Mouse (Mus musculus): ENCODE measurements around the gene E030018B13Rik. TPM values are rescaled to one million over a fixed set of nuclear protein-coding genes. Genes with fewer than 3 reads are reported as not detected.

Gene E030018B13Rik
- polyA plus RNA-seq (2012) = not detected in 2 replicates

DNA sequence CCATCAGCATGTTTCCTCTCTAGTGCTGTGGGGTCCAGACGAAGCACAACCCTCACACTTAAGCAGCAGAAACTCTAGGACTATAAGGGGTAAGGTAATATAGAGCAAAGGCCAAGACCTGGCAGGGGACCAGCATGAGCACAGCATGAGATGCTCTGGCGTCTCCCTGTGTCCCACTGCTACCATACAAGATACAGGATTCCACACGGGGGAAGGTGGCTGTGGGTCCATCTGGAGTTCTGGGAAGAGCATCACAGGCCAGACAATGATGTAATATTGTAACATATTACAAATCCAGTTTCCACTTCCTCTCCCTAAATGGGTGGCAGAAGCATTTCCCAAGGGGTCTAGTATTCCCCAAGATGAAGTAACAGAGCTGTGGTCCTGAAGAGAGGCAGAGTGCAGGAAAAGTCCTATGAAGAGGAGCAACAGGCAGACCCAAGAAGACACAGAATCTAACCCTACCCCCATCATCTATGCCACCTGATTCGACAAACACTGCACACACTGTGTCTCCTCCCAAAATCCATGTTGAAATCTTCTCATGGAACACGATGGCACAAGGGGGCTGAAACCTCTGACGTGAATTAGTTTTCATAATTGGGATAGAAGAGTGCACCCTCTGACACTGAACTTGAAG lies at the start of gene E030018B13Rik:
E030018B13Rik (plus strand) TSS at position 590 of the 640 bp plus-strand sequence.
- Histone ChIP-seq H3K36me3 (ENCODE audit: control insufficient read depth) (peaks cover 75% of the 10 kb centered on the region), H3K4me1 (ENCODE audit: control insufficient read depth) (peaks cover 78% of the 10 kb centered on the region), H3K27me3 (ENCODE audit: control insufficient read depth) (no peaks in the 10 kb centered on the region), H3K4me3 (replicated peaks) (no peak within 1 kb of the TSS), H3K9me3 (ENCODE audit: control insufficient read depth, low read length) (no peaks in the 10 kb centered on the region)
- TF ChIP-seq TAL1 (IDR thresholded peaks at IDR 0.05; ENCODE audit: low read length) = no peak
- TF ChIP-seq GATA1 (IDR thresholded peaks at IDR 0.05; ENCODE audit: low read length) = no peak

DNA sequence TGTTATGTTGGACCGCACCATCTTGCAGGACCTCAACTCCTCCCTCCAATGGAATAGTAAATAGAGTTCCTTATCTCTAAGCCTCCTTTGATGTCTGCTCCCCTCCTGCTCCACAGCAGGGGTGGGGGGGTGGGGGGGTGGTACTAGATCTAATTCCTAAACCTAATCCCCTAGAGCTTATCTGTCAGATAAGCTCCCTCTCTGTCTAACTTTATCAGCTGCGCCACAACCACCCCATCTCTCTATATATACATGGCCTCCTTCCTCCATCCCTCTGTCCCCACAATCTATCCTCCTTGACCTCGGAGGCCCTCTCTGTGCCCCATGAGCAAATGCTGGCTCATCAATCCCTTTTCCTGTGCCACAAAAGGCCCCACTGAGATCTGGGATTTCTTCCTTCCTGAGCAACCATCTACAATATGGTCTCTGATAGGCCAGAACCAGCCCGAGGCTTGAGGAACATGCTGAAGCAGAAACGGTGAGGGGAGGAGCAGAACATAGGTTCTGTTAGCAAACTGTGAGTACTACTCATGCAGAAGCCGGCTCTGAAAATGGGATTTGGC lies 48.2 kb upstream of the E030018B13Rik start:
- TF ChIP-seq GATA1 (IDR thresholded peaks at IDR 0.05; ENCODE audit: low read length) (no peak), TAL1 (IDR thresholded peaks at IDR 0.05; ENCODE audit: low read length) (no peak)
- H3K9me3 ChIP-seq (ENCODE audit: control insufficient read depth, low read length) = no peaks in the 10 kb centered on the region
- H3K4me3 ChIP-seq (replicated peaks) = no peak overlapping the region
- H3K4me1 ChIP-seq (ENCODE audit: control insufficient read depth) = no peaks in the 10 kb centered on the region; the same call in 1 of the 2 replicates
- H3K36me3 ChIP-seq (ENCODE audit: control insufficient read depth) = no peaks in the 10 kb centered on the region
- H3K27me3 ChIP-seq (ENCODE audit: control insufficient read depth) = no peaks in the 10 kb centered on the region; the same call in 1 of the 2 replicates

- Histone ChIP-seq H3K27me3 (ENCODE audit: control insufficient read depth) (peaks cover 4% of the 10 kb centered on the region; the same call in 1 of the 2 replicates), H3K4me3 (replicated peaks) (no peak overlapping the region), H3K9me3 (ENCODE audit: control insufficient read depth, low read length) (no peaks in the 10 kb centered on the region), H3K36me3 (ENCODE audit: control insufficient read depth) (no peaks in the 10 kb centered on the region), H3K4me1 (ENCODE audit: control insufficient read depth) (no peaks in the 10 kb centered on the region; the same call in 1 of the 2 replicates)
- TF ChIP-seq TAL1 (IDR thresholded peaks at IDR 0.05; ENCODE audit: low read length) (no peak), GATA1 (IDR thresholded peaks at IDR 0.05; ENCODE audit: low read length) (no peak)
Observed at GRCm38 (mm10) chr7:63871698-63872097, 45.0 kb upstream of the E030018B13Rik start.

DNA sequence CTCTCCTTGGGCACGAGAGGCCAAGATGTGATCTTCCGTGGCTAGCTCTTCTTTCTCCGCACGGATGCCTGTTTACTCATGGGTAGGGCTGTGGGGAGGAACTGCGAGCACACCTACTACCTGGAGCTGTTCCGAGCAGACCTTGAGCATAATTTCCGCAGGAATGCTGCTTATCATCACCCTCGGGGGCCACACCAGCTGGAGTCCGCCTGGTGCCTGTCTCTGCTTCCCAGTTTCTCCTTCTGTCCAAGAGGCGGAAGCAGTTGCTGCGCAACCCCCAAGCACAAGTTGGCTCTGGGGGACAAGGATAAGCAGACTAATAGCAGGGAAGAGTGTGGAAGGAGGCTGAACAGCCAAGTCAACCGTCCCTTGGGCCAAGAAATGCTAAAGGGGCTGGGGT lies 42.8 kb upstream of the E030018B13Rik start:
- Histone ChIP-seq H3K36me3 (ENCODE audit: control insufficient read depth) (no peaks in the 10 kb centered on the region), H3K9me3 (ENCODE audit: control insufficient read depth, low read length) (no peaks in the 10 kb centered on the region), H3K27me3 (ENCODE audit: control insufficient read depth) (peaks cover 4% of the 10 kb centered on the region; the same call in 1 of the 2 replicates), H3K4me1 (ENCODE audit: control insufficient read depth) (peaks cover 5% of the 10 kb centered on the region), H3K4me3 (replicated peaks) (no peak overlapping the region)
- TF ChIP-seq TAL1 (IDR thresholded peaks at IDR 0.05; ENCODE audit: low read length) = no peak
- no peak for TF ChIP-seq GATA1 (IDR thresholded peaks at IDR 0.05; ENCODE audit: low read length)

DNA sequence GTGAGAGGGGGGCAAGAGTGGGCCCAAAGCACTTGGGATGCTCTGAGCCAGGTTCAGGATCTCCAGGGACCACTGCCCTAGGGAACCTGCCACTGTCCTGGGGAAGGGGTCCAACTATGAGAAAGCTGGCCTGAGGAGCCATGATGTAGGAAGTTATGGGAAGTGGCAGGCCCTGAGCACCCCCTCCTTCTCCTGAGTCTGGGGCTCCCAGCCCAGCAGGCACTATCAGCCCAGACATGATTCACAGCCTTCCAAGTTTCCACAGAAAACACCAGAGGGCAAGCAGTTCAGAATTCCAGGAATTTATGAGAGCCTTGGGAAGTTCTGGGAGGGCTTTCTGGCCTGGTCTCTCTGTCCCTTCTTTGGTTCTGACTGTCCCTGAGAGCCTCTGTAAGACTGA lies 41.0 kb upstream of the E030018B13Rik start:
- Histone ChIP-seq H3K4me3 (replicated peaks) (no peak overlapping the region), H3K4me1 (ENCODE audit: control insufficient read depth) (peaks cover 5% of the 10 kb centered on the region), H3K27me3 (ENCODE audit: control insufficient read depth) (peaks cover 4% of the 10 kb centered on the region; the same call in 1 of the 2 replicates), H3K9me3 (ENCODE audit: control insufficient read depth, low read length) (no peaks in the 10 kb centered on the region), H3K36me3 (ENCODE audit: control insufficient read depth) (no peaks in the 10 kb centered on the region)
- no peak for TF ChIP-seq GATA1 (IDR thresholded peaks at IDR 0.05; ENCODE audit: low read length)
- TF ChIP-seq TAL1 (IDR thresholded peaks at IDR 0.05; ENCODE audit: low read length) = no peak

DNA sequence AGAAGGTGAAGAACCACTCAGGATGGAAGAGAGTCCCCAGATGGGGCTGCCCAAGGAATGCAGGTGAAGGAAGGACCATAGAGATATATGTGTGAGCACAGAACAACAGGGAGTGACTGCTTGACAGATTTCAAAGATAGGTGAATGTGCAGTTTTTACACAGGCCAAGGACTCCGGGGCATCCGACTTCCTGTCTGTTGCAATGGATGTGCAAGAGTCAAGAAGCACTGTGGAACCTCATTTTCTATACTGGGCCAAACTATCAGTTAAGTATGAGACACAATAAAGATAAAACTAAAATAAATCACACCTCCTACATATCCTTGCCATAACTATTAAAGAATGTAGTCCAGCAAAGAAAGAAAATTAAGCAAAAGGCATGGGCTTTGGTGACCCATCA lies 40.0 kb upstream of the E030018B13Rik start:
- Histone ChIP-seq H3K4me1 (ENCODE audit: control insufficient read depth) (peaks cover 5% of the 10 kb centered on the region), H3K4me3 (replicated peaks) (no peak overlapping the region), H3K36me3 (ENCODE audit: control insufficient read depth) (no peaks in the 10 kb centered on the region), H3K27me3 (ENCODE audit: control insufficient read depth) (peaks cover 4% of the 10 kb centered on the region; the same call in 1 of the 2 replicates), H3K9me3 (ENCODE audit: control insufficient read depth, low read length) (no peaks in the 10 kb centered on the region)
- TF ChIP-seq TAL1 (IDR thresholded peaks at IDR 0.05; ENCODE audit: low read length) = no peak
- TF ChIP-seq GATA1 (IDR thresholded peaks at IDR 0.05; ENCODE audit: low read length) = no peak

- H3K4me1 ChIP-seq (ENCODE audit: control insufficient read depth) = peaks cover 5% of the 10 kb centered on the region
- H3K9me3 ChIP-seq (ENCODE audit: control insufficient read depth, low read length) = no peaks in the 10 kb centered on the region
- peaks cover 4% of the 10 kb centered on the region; the same call in 1 of the 2 replicates for H3K27me3 ChIP-seq (ENCODE audit: control insufficient read depth)
- TF ChIP-seq TAL1 (IDR thresholded peaks at IDR 0.05; ENCODE audit: low read length) (no peak), GATA1 (IDR thresholded peaks at IDR 0.05; ENCODE audit: low read length) (no peak)
- no peak overlapping the region for H3K4me3 ChIP-seq (replicated peaks)
- no peaks in the 10 kb centered on the region for H3K36me3 ChIP-seq (ENCODE audit: control insufficient read depth)
Observed at GRCm38 (mm10) chr7:63877610-63878009, 39.0 kb upstream of the E030018B13Rik start.

- Histone ChIP-seq H3K4me3 (replicated peaks) (no peak overlapping the region), H3K27me3 (ENCODE audit: control insufficient read depth) (no peaks in the 10 kb centered on the region), H3K9me3 (ENCODE audit: control insufficient read depth, low read length) (no peaks in the 10 kb centered on the region), H3K4me1 (ENCODE audit: control insufficient read depth) (peaks cover 5% of the 10 kb centered on the region), H3K36me3 (ENCODE audit: control insufficient read depth) (no peaks in the 10 kb centered on the region)
- no peak for TF ChIP-seq GATA1 (IDR thresholded peaks at IDR 0.05; ENCODE audit: low read length)
- TF ChIP-seq TAL1 (IDR thresholded peaks at IDR 0.05; ENCODE audit: low read length) = no peak
Observed at GRCm38 (mm10) chr7:63879583-63879982, 37.1 kb upstream of the E030018B13Rik start.

- H3K36me3 ChIP-seq (ENCODE audit: control insufficient read depth) = peaks cover 2% of the 10 kb centered on the region
- no peak for TF ChIP-seq TAL1 (IDR thresholded peaks at IDR 0.05; ENCODE audit: low read length)
- TF ChIP-seq GATA1 (IDR thresholded peaks at IDR 0.05; ENCODE audit: low read length) = no peak
- H3K4me1 ChIP-seq (ENCODE audit: control insufficient read depth) = peaks cover 1% of the 10 kb centered on the region
- H3K4me3 ChIP-seq (replicated peaks) = no peak overlapping the region
- H3K27me3 ChIP-seq (ENCODE audit: control insufficient read depth) = no peaks in the 10 kb centered on the region
- H3K9me3 ChIP-seq (ENCODE audit: control insufficient read depth, low read length) = no peaks in the 10 kb centered on the region
Observed at GRCm38 (mm10) chr7:63882739-63883138, 33.9 kb upstream of the E030018B13Rik start.

Data from erythroblast, embryonic 14.5 days (primary cell).